Mouse (Mus musculus) MN1 (cell line): ENCODE results near the gene Gucy1b1.

Source experiments
- DNase-seq: peaks from one replicate; pipeline ENCODE4 v3.0.0-alpha.2; 2016; ENCODE audit warnings: low spot score

Gene Gucy1b1

GRCm38 (mm10) chr3:82074201-82074851, at the start of gene Gucy1b1:
Gene Gucy1b1, minus strand, starts transcription at chr3:82074689.
- DNase-seq, result peak; percentile 93

GRCm38 (mm10) chr3:82118916-82119315, 44.4 kb upstream of the Gucy1b1 start:
- no peak for DNase-seq

GRCm38 (mm10) chr3:82112439-82112838, 38.0 kb upstream of the Gucy1b1 start:
- DNase-seq, result peak; percentile 25

GRCm38 (mm10) chr3:82111986-82112385, 37.5 kb upstream of the Gucy1b1 start:
- no peak for DNase-seq

- no peak for DNase-seq
Measured at GRCm38 (mm10) chr3:82108951-82109350, 34.5 kb upstream of the Gucy1b1 start.

GRCm38 (mm10) chr3:82104229-82104628, 29.7 kb upstream of the Gucy1b1 start:
- no peak for DNase-seq

GRCm38 (mm10) chr3:82099127-82099526, 24.6 kb upstream of the Gucy1b1 start:
- DNase-seq, result no peak

- peak; percentile 53 for DNase-seq
Measured at GRCm38 (mm10) chr3:82096801-82097200, 22.3 kb upstream of the Gucy1b1 start.

GRCm38 (mm10) chr3:82073741-82074181, 728 bp downstream of the Gucy1b1 start:
- DNase-seq, result peak; percentile 76

- no peak for DNase-seq
Measured at GRCm38 (mm10) chr3:82067830-82068229, 6.7 kb downstream of the Gucy1b1 start.

- peak; percentile 25 for DNase-seq
Measured at GRCm38 (mm10) chr3:82061402-82062180, 12.9 kb downstream of the Gucy1b1 start.

GRCm38 (mm10) chr3:82057201-82057600, 17.3 kb downstream of the Gucy1b1 start:
- DNase-seq, result no peak

GRCm38 (mm10) chr3:82054283-82054974, 20.1 kb downstream of the Gucy1b1 start:
- DNase-seq, result peak; percentile 13

- DNase-seq, result no peak
Measured at GRCm38 (mm10) chr3:82052029-82052428, 22.5 kb downstream of the Gucy1b1 start.

- no peak for DNase-seq
Measured at GRCm38 (mm10) chr3:82051468-82051867, 23.0 kb downstream of the Gucy1b1 start.

- no peak for DNase-seq
Measured at GRCm38 (mm10) chr3:82048681-82049080, 25.8 kb downstream of the Gucy1b1 start.

GRCm38 (mm10) chr3:82048078-82048477, 26.4 kb downstream of the Gucy1b1 start:
- DNase-seq, result peak; percentile 57

GRCm38 (mm10) chr3:82047100-82047753, 27.3 kb downstream of the Gucy1b1 start:
- peak; percentile 62 for DNase-seq

- no peak for DNase-seq
Measured at GRCm38 (mm10) chr3:82046087-82046486, 28.4 kb downstream of the Gucy1b1 start.

GRCm38 (mm10) chr3:82044902-82045301, 29.6 kb downstream of the Gucy1b1 start:
- DNase-seq, result no peak

GRCm38 (mm10) chr3:82043676-82044075, 30.8 kb downstream of the Gucy1b1 start:
- no peak for DNase-seq
